Mouse (Mus musculus): ENCODE measurements around the gene Lamc1. TPM values are rescaled to one million over a fixed set of nuclear protein-coding genes. Genes with fewer than 3 reads are reported as not detected.

The Lamc1 gene
- polyA plus RNA-seq, 1 experiment from 2014 or later, result 93.8 TPM

DNA sequence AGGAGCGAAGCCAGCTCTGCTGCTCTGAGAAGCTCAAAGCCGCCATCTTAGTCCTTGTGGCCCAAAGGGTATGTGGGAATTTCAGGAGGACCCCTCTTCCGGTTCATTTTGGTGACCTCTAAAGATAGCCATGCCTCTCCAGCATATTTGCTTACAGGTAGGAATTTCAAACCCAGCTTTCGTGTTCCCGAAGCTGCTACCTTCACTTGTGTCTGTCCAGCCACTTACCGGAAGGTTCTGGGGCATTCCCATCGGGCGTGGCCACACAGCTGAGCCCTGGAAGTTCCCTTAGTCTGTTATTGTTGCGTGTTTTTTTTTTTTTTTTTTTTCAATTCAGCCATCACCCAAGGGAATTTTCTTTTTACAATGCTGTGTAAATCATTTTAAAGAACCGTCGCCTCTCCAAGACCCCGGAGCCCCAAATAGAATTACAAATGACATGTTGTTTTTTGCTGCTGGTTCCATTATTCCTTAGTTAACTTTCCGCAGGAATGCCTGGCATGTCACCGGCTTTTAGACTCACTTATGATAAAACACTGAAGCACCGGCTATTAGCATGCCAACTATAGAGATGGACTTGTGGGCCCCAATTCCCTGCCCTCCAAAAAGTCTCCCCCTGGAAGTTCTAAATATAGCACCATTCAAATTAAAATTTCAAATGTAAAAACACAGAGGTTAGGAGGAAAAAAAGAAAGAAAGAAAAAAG is 141.2 kb downstream of the Lamc1 start:
- peak; percentile 51 for ATAC-seq
- in situ Hi-C loops (cut with MboI; ENCODE audit: low pct_unique_long_range_greater_than_20kb), result no loop called here
- TF ChIP-seq CTCF (IDR thresholded peaks at IDR 0.05), result no peak
- no peak for DNase-seq (ENCODE audit: low read depth, low spot score)
- ChIA-PET POLR2A (interaction anchor here (0.6 to 0.7 kb wide), 2 partner anchors 23 to 39 kb away, joined by 3 to 4 read pairs; no protein-coding TSS in a partner anchor), CTCF (interaction anchor here (0.8 to 1.5 kb wide), 2 partner anchors 10 to 17 kb away, joined by 3 read pairs; no protein-coding TSS in a partner anchor)
- no peaks in the 10 kb centered on the region for H3K27me3 ChIP-seq

DNA sequence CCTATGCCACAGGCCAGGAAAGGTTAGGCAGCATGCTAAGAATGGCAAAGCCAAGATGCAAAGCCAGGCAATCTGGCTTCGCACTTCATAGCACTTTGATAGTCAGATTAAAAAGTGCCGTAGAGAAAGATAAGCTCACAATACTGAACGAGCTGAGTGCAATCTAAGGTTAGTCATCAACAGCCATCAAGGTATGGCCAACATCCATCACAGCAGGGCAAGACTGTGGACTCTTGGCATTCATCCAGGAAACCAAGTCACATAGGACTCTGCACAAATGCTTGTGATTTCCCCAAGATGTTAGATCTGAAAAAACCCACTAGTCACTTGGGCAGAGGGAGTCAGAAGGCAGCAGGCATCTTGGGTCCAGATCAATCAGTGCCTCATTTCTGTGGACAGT is 144.5 kb downstream of the Lamc1 start:
- DNase-seq (ENCODE audit: low read depth, low spot score), result no peak
- ATAC-seq, result no peak
- TF ChIP-seq CTCF (IDR thresholded peaks at IDR 0.05), result no peak
- in situ Hi-C loops (cut with MboI; ENCODE audit: low pct_unique_long_range_greater_than_20kb), result no loop called here
- ChIA-PET POLR2A (no interaction called here), CTCF (interaction anchor here (0.8 kb wide), 1 partner anchor 13 kb away, joined by 3 read pairs; no protein-coding TSS in a partner anchor)
- no peaks in the 10 kb centered on the region for H3K27me3 ChIP-seq

DNA sequence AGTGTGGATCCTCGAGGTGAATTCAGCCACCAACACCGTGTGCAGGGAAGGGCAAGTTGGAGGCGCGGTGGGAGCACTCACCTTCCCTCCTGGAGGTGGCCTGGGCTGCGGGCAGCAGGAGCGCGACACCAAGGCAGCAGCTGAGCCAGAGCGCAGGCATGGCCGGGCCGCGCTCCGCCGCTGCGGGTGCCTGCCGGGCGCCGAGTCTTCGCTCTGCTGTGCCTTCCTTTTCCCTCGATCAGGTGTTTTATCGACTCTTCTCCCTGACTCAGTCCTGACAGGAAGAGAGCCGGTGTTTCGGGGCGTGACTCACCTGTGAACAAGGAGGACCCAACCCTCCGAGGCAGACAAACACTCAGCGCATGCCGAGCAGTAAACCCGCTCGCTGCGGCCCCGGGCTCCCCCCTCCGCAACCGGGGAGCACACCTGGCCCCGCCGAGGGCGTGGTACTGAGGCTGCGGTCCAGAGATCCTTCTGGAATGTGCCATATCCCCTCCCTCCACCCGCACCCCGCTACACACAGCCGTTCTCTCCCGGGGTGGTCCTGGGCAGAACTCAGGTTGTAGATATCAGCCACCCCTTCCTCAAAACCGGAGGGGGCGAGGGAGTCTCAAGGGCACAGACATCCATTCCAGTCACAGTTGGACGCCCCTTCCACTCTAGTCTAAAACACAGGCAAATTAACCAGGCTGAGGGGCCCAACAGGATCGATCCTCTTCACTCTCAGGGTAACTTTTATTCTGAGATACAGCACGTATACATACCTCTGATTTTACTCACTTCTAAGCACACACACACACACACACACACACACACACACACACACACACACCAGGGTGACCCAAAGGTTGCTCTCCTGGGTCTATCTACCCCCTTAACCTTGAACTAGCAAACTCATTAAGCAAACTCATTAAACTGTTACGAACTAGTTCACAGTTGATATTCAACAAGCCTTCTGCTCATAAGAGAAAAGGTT is 146.5 kb downstream of the Lamc1 start, which contains the start of gene Lamc2:
Gene Lamc2, minus strand, starts transcription at position 620 of the 976 bp plus-strand sequence.
- POLR2A ChIA-PET, result no interaction called here
- no peak for TF ChIP-seq CTCF (IDR thresholded peaks at IDR 0.05)
- no peaks in the 10 kb centered on the region for H3K27me3 ChIP-seq
- in situ Hi-C loops (cut with MboI; ENCODE audit: low pct_unique_long_range_greater_than_20kb), result no loop called here
- ATAC-seq, result no peak
- no peak for DNase-seq (ENCODE audit: low read depth, low spot score)
- CTCF ChIA-PET, result no interaction called here

DNA sequence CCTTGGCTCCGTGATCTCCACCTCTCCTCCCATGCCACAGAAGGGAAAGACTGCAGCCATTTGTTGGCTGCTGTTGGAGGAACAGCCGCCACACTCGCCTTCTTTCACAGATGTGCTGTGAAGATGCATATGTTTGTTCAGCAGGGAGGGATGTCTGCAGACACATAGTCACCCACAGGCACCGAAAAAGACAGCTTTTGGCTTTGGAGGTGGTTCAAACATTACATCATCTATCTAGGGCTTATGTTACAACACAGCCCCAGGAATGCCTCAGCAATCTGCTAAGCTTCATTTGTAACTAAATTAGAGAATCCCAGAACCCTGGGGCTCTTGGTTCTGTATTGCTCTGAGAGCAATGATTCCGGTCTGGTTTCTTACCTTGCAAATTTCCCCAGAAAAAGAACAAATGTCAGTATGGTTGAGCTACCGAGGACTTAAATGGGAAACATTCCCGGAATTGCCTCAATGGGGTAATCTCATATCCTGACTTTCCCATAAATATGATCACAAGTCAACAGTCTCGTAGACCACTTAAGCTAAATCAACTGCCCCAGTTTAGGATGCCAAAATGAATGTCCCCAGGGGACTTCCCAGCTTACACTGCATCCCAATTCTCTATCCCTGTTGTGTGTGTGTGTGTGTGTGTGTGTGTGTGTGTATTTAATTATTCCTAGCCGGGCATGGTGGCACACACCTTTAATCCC is 151.8 kb downstream of the Lamc1 start:
- ATAC-seq, result peak; percentile 84
- no peak for TF ChIP-seq CTCF (IDR thresholded peaks at IDR 0.05)
- in situ Hi-C loops (cut with MboI; ENCODE audit: low pct_unique_long_range_greater_than_20kb), result no loop called here
- DNase-seq (ENCODE audit: low read depth, low spot score), result peak; percentile 89
- ChIA-PET POLR2A (no interaction called here), CTCF (interaction anchor here (0.6 to 2.3 kb wide), 6 partner anchors 11 to 79 kb away, joined by 3 to 7 read pairs (median 3); no protein-coding TSS in a partner anchor)
- H3K27me3 ChIP-seq, result no peaks in the 10 kb centered on the region

DNA sequence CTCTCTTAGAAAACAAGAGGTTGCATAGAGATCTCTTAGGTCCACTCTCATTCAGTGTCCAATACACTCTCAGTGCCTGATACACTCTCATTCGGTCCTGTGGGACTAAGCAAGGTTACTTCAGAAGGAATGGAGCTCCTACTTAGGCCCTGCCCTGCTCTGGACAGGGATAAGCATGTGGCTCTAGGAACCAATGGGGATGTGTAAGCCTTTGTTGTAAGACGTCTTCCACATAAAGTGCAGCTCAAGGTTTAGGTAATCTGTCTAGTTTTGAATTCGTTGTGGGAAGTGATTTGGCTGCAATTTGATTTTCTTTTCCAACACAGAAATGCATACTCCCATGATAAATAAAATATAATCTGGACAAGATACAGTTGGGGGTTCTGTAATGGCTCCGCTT is 152.4 kb downstream of the Lamc1 start:
- H3K27me3 ChIP-seq, result no peaks in the 10 kb centered on the region
- ChIA-PET CTCF (interaction anchor here (0.6 to 2.3 kb wide), 4 partner anchors 10 to 79 kb away, joined by 3 to 7 read pairs (median 4); no protein-coding TSS in a partner anchor), POLR2A (no interaction called here)
- no peak for TF ChIP-seq CTCF (IDR thresholded peaks at IDR 0.05)
- ATAC-seq (no peak), DNase-seq (ENCODE audit: low read depth, low spot score) (no peak)
- in situ Hi-C loops (cut with MboI; ENCODE audit: low pct_unique_long_range_greater_than_20kb), result no loop called here

DNA sequence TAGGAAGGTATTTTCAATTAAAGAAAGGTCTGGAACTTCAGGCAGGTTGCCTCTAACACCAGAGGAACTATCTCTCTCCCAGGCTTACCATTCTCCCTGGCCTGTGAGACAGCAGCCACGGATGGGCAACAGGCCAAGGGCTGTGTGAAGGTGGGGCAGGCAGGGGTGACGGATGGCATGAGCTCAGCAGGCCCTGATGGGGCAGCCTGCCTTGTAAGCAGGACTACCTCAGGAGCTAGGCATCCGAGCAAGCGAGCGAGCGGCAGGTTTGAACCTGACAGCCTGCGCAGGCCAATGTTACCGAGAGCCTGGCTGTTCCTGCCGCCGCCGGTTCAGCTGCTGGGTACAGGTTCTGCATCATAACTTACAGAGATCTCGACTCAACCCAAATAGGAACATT is 157.8 kb downstream of the Lamc1 start:
- CTCF ChIA-PET, result no interaction called here
- DNase-seq (ENCODE audit: low read depth, low spot score) (no peak), ATAC-seq (peak; percentile 68)
- TF ChIP-seq CTCF (IDR thresholded peaks at IDR 0.05), result no peak
- POLR2A ChIA-PET, result interaction anchor here (1.2 kb wide), 1 partner anchor 13 kb away, joined by 3 read pairs; no protein-coding TSS in a partner anchor
- H3K27me3 ChIP-seq, result no peaks in the 10 kb centered on the region
- in situ Hi-C loops (cut with MboI; ENCODE audit: low pct_unique_long_range_greater_than_20kb), result loop anchor here (5.0 kb wide), 1 partner anchor 72 kb away; no protein-coding TSS in a partner anchor

DNA sequence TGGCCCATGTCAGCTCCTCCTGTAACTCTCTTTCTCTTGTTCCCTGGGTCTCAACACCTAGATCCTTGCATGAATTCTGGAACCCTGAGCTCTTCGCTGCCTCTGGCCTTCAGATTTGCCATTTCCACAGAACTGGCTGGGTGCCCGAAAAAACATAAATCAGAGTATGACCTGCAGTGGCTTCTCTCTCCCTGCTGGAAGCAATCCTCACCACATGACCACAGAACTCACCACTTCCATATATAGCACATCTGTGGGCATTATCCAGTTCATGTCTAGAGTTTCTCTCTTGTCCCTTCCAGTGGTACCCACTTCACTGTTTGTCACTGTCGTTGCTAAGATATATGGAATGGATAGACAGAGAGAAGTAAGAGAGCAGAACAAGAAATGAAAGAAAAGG is 159.3 kb downstream of the Lamc1 start:
- no peak for DNase-seq (ENCODE audit: low read depth, low spot score)
- H3K27me3 ChIP-seq, result no peaks in the 10 kb centered on the region
- no peak for TF ChIP-seq CTCF (IDR thresholded peaks at IDR 0.05)
- in situ Hi-C loops (cut with MboI; ENCODE audit: low pct_unique_long_range_greater_than_20kb), result no loop called here
- POLR2A ChIA-PET, result interaction anchor here (0.6 kb wide), 1 partner anchor 10 kb away, joined by 3 read pairs; no protein-coding TSS in a partner anchor
- CTCF ChIA-PET, result interaction anchor here (1.5 to 1.6 kb wide), 2 partner anchors 48 to 228 kb away, joined by 3 to 4 read pairs; no protein-coding TSS in a partner anchor
- peak; percentile 42 for ATAC-seq

DNA sequence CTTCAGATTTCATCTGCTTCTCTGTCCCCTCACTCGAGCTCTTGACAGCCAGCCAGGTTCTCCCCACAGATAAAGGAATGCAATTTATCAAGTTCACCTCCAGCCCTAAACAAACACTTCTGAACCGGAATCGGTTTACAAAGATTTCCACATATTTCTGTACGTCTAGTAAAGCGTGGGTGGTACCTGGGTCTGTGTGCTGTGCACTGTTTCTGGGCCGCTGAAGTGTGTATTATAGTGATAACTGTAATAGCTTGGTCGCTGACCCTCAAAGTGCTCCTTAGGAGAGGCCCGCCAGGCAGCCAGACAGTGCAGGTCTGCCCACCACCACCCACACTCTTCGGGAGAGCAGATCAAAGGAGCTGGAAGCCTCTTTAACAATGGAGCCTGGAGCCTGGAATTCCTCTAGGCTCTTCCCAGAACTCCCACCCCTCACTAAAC is 160.3 kb downstream of the Lamc1 start:
- no peak for DNase-seq (ENCODE audit: low read depth, low spot score)
- TF ChIP-seq CTCF (IDR thresholded peaks at IDR 0.05), result no peak
- in situ Hi-C loops (cut with MboI; ENCODE audit: low pct_unique_long_range_greater_than_20kb), result no loop called here
- no peaks in the 10 kb centered on the region for H3K27me3 ChIP-seq
- CTCF ChIA-PET, result interaction anchor here (1.6 kb wide), 1 partner anchor 229 kb away, joined by 3 read pairs; no protein-coding TSS in a partner anchor
- ATAC-seq, result no peak
- POLR2A ChIA-PET, result no interaction called here

DNA sequence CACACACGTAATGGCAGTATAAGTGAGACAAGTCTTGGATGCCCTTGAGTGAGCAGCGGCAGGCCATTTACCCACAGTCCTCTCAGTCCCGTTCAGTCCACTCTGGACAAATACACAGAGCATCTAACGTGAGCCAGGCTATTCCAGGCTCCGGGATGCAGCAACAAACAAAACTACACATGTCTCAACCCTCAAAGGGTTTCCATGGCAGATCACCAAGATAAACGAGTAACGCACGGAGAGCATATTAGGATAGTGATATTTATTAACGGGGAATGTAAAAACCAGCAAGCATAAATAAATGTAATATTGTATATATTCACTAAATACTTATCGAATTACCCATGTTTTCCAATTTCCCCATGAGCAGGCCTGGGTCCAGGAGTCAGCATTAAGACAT is 161.6 kb downstream of the Lamc1 start:
- DNase-seq (ENCODE audit: low read depth, low spot score) (no peak), ATAC-seq (no peak)
- ChIA-PET POLR2A (no interaction called here), CTCF (interaction anchor here (2.1 kb wide), 1 partner anchor 8 kb away, joined by 7 read pairs; no protein-coding TSS in a partner anchor)
- no peaks in the 10 kb centered on the region for H3K27me3 ChIP-seq
- in situ Hi-C loops (cut with MboI; ENCODE audit: low pct_unique_long_range_greater_than_20kb), result no loop called here
- no peak for TF ChIP-seq CTCF (IDR thresholded peaks at IDR 0.05)

Other genes starting within 250 kb of the Lamc1 start
- 5.6 TPM for gene Lamc2, start 146.3 kb downstream of the Lamc1 start, polyA plus RNA-seq (2021)
- 0.13 TPM for gene Shcbp1l, start 92.4 kb upstream of the Lamc1 start, polyA plus RNA-seq (2021)
- gene Dhx9, start 154.9 kb upstream of the Lamc1 start, polyA plus RNA-seq (2021), result 157 TPM
- gene Npl, start 217.3 kb upstream of the Lamc1 start, polyA plus RNA-seq (2021), result 4.3 TPM